Mouse (Mus musculus) induced T-regulatory cell, adult 2 months (primary cell): ENCODE results near the gene Timm13.

Experiments
- DNase-seq: peaks from one replicate; pipeline ENCODE4 v3.0.0-alpha.2; 2012; ENCODE audit warnings: low read depth

The Timm13 gene

DNA sequence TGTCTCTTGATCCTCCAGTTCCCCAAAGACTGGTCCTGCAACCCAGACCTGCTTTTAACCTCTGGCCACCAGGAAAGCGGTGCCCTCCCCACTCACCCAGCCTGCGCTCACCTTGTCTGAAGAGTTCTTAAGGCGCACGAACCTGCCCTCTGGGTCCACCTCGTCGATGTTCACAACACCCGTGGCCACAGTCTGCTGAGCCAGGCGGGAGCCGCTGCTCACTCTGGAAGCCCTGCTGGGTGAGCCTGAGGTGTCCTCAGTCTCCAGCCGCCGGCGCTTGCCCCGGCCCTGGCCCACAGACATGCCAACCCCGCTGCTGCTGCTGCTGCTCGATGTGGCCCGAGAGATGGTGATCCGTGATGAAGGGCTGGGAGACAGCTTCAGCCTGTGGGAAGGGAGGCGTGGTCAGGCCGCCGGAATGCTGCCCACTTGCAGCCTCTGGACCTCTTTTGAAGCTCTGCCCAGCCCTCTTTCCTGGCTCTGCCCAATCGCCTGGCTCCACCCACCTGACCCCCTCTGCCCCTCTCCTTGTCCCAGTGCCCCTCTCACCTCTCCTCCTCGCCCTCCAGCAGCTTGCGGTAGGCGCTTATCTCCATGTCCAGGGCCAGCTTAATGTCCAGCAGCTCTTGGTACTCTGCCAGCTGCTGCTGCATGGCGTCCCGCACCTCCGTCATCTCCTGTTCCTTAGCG is 3.4 kb upstream of the Timm13 start:
- no peak for DNase-seq

DNA sequence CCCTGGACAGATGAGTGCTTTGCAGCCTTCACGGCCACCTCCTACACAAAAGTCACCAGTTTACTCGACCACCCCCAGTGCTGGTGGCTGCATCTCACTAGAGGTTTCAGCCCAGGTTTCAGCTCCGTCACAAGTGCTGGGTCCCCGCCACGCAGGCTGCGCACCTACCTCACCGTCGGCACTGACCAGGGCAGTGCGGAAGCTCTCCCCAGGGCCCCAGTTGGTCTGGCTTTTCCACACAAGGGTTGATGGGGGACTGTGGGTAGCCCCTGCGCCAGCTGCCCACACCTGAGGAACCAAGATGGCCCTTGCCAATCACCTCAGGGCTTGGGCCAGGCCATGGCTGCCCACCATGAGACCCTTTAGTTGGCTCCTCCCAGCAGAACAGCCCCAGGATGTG is 2.5 kb upstream of the Timm13 start:
- DNase-seq = no peak

DNA sequence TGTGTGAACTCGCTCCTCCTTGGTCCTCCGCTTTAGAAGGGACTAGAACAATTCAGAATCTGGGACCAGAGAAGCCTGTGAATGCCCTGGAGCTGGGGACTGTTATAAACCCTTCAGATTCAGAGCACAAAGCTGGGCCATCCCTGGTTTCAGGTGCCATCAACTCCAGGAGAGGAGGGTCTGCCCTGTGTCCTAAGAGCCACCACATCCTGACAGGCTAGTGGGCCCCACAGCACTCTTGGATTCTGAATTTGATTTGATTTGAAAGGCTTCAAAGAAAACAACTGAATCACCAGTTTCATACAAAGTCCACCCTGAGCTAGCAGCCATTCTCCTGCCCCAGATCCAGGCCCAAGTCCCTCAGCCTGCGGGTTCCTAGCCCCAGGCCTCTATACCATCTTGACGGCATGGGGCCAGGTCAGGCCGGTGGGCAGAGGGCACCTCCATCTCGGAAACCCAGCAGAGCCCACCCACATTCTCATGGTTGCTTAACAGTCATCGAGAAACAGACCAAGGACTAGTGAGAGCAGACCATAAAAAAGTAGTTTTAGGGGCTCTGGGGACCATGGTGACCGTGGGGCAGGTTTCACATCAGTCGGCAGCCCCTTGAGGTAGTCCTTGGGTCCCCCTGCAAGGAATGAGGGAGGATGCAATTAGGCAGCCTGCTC is 1.6 kb upstream of the Timm13 start:
- DNase-seq = no peak

DNA sequence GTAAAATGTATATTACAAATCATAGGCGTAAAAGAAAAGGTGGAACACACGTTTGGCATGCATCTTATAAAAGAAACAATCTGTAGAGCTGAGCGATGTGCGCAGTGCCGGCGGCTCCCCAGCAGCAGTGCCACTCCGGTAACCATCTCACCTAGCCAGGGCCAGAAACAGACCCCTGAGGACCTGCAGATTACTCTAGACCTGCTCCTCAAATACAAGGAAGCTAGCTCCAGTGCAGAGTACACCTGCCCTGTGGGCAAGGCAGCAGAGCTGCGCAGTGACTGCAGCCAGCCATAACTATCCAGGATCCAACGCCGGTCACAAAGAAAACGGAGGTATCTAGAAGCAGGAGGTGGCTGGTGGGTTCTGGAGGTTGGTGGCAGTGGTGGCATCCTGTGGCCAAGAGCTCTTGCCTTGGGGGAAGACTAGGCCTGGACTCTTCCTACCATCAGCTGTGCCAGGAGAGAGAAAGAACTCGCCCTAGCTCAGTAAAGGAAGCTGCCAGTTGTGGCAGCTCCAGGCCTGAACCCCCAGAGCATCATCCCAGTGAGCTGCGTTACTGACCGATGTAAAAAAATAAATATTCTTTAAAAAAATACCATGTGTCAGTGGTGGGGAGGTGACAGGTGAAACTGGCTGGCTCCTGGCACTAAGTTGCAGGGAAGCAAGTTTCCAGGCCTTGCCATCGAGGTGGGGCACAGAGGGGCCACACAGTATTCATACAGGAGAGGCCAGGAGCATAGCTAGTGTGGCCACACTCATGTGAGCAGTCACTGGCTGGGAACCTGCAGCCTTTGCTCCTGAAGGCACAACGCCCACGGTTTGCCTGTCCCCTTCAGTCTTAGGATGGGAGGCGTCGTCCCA is 872 bp upstream of the Timm13 start:
- no peak for DNase-seq

DNA sequence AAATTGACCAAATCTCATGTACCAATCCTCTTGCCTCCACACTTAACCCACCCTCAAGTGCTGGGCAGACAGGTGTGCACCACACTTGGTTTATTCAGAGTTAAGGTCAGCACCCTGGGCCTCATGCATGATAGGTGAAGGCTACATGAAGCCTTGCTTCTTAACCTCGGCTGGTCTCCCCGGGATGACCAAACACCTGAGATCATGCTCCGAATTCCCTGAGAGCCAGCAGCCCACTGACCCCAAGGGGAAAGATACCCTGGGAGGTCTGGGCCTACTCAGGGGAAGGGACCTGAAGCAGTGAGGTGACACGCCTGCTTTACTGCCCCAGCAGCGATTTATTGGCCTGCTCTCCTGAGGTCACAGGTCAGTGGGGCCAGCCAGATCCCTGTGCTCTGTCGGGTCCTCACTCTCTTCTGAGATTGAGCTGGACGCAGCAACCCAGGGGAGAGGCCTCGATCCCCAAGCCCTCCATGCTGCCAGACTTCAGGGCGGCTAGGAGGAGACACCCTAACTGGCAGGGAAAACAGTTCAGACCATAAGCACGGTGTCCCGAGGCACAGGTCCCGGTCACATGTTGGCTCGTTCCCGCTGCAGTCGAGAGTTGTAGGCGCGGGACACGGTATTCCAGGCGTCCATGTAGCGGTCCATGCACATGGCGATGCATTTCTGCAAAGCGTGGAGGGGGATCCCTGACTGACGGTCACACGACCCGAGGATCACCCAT is 1.0 kb downstream of the Timm13 start:
- DNase-seq = no peak

DNA sequence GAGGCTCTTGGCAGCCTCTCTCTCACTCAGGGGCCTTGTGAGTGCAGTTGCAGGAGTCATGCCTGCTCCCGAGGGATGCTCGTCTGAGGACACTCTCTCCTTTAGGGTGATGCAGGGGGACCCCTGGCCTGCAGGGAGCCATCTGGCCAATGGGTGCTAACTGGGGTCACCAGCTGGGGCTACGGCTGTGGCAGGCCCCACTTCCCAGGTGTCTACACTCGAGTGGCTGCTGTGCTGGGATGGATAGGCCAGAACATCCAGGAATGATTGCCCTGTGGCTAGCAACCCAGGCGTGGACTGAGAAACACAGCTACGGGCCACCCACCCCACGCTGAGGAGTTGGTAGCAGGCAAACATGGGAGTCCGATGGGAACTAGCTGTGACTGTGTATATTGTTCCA is 1.7 kb downstream of the Timm13 start:
- no peak for DNase-seq

DNA sequence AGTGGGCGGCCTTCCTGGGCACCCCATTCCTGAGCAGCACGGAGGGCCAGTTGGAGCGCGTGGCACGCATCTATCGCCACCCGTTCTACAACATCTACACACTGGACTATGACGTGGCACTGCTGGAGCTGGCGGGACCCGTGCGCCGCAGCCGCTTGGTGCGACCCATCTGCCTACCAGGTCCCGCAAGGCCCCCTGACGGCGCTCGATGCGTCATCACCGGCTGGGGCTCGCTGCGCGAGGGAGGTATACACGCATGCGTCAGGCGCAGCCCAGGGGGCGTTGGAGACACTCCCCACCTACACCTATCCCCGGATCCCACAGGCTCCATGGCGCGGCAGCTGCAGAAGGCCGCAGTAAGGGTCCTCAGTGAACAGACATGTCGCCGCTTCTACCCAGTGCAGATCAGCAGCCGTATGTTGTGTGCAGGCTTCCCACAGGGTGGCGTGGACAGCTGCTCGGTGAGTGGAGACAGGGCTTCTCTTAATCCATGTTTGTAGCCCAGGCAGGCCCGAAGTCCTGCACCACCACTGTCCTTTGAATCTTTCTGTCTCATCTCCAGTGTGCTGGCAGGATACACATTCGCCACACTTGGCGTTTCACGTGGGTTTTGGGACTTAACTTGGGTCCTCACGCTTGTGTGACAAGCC is 2.8 kb downstream of the Timm13 start:
- DNase-seq = no peak

DNA sequence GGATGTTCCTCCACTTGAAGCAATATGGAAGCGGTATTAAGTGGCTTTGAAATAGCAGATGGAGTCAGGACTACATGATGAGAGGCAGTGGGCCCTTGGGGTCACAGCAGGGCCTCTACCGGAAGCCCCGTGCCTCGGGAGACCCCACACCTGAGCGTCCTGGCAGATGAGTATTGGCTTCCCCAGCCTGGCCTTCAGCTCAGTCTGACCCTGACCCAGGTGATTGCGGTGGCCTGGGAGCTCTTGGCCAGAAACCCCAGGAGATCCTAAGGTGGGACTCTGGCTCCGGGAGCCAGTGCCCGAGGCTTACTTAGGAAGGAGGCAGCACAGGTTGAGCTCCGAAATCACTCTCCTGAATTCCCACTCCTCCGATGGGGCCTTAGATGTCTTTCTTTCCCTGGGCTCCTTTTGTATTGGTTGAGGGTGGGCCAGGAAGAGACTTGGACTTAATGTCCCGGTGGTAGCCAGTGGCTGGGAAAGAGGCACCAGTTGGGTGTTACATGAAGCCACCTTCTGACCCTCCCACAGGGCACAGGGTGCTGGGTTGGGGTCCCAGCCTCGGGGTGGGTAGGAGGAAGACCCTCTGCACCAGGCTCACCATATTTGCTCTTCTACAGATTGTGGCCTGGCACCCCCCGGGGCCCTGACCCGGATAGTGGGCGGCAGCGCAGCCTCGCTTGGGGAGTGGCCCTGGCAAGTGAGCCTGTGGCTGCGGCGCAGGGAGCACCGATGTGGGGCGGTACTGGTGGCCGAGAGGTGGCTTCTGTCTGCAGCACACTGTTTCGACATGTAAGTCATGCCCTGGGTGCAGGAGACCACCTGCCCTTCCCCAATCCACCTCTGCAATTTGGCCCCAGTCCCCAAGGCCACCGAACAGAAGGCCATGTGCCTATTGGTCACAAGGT is 3.9 kb downstream of the Timm13 start:
- DNase-seq = no peak

DNA sequence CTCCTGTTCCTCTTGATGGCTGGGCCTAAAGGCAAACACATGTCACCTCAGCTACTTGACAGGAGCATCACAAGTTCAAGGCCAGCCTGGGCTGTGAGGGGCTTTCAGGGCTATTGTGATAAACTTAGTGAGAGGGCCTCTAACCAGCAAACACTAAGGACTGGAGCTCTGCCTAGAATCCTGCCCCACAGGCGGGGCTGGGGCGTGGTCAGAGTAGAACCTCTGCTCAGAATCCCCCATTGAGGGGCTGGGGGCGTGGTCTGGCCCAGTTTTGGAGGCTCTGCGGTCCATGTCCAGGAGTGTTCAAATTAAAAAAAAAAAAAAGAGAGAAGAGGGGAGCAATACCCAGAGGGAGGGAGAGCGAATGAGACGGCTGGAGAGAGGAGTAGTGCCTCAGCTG is 5.1 kb downstream of the Timm13 start:
- DNase-seq = no peak

DNA sequence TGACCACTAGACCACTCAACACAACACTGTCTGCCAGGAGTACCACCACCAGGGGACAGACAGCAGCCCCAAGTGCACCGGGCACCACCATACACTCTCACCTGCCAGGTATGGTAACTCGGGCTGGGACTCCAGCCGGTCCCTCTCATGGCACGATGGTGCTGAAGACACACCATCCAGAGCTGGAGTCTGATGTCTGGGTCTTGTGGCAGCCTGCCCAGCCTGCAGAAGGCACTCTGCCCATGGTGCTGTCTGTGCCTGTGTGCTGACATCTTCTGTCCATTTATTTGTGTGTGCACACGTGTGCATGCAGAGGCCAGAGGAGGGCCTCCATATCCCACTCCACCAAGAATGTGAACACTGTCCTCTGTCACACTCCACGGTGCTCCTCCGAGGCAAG is 5.7 kb downstream of the Timm13 start:
- no peak for DNase-seq

DNA sequence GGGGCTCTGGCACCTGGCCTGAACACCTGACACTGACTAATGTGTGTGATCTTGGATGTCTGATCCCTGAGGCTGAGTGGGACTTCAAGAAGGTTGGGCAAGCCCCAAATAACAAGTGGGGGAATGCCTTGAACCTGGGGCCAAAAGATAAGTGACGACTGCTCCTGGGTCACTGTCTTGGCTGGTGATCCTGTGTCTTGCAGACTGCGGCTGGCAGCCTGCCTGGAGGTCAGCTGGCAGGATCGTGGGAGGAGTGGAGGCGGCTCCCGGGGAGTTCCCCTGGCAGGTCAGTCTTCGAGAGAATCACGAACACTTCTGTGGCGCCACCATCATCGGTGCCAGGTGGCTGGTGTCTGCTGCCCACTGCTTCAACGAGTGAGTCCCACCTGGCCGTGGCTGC is 13.6 kb downstream of the Timm13 start:
- no peak for DNase-seq

DNA sequence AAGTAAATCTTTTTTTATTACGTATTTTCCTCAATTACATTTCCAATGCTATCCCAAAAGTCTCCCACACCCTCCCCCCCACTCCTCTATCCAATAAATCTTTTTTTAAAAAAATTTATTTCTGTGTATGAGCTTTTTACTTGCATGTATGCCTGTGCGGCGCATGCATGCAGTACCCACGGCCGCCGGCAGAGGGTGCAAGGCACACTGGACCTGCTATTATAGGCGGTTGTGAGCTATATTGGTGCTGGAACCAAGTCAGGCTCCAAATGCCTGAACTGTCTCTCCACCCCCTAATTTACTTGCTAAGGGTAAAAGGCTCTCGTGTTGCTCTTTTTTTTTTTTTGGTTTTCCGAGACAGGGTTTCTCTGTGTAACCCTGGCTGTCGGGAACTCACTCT is 19.5 kb downstream of the Timm13 start:
- DNase-seq = peak; percentile 83

DNA sequence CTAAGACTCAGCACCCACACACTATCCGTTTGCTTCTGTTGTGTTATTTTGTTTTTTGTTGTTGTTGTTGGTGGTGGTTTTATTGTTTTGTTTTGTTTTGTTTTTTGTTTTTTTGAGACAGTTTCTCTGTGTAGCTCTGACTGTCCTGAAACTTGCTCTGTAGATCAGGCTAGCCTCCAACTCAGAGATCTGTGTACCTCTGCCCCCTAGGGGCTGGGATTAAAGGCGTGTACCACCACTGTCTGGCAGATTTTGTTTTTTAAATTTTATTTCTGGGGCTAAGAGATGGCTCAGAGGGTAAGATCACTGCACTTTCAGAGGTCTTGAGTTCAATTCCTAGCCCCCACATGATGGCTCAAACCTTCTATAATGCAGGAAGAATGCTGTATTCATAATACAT is 19.9 kb downstream of the Timm13 start:
- peak; percentile 66 for DNase-seq

DNA sequence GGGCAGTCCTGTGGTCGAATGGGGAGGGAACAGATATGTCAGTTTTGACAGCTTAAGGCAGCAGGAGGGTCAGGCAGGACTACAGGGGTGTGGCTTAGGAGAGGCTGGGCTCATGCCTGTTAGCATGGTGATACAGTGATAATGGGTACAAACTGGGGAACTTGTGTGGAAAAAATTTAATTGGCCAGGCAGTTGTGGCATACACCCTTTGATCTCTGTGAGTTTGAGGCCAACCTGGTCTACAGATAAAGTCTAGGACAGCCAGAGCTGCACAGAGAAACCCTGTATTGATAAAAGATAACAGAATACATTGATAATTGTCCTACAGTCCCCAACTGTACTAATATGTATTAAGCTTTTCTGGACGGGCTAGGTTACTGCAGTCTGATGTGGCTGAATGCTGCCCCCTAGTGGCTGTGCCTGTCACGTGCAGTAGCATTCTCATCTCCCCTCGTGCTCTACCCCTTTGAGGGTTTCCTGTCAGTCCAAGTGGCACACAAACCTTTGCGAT is 20.6 kb downstream of the Timm13 start:
- DNase-seq = peak; percentile 88

DNA sequence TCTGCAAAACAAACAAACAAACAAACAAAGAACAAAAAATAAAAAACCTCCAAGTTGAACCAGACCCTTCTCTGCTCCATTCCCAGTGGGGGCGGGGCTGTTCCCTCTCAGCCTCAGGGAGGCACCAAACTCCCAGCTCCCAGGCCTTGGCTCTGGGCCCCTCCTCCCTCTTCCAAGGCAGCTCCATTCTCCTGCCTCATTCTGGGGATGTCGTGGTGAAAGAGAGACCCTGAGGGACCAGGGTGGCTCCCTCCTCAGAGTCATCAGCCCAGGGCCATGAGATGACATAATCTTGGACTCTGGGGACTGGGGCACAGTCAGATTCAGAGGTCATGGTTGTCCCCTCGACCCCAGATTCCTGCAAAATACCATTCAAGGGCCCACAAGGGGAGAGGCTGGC is 24.2 kb downstream of the Timm13 start:
- no peak for DNase-seq

DNA sequence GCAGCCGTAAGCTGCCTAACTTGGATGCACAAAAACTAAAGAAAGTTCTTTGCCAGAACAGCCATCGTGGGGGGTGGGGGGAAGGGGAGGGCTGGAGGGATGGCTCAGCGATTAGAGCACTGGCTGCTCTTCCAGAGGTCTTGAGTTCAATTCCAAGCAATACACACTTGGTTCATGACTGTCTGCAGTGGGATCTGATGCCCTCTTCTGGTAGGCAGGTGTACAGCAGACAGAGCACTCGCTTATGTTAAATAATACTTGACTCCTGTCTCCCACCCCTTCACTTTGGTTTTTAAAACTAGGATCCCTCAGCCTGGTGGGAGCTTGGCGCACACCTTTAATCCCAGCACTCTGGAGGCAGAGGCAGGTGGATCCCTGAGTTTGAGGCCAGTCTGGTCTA is 24.7 kb downstream of the Timm13 start:
- DNase-seq = peak; percentile 80

DNA sequence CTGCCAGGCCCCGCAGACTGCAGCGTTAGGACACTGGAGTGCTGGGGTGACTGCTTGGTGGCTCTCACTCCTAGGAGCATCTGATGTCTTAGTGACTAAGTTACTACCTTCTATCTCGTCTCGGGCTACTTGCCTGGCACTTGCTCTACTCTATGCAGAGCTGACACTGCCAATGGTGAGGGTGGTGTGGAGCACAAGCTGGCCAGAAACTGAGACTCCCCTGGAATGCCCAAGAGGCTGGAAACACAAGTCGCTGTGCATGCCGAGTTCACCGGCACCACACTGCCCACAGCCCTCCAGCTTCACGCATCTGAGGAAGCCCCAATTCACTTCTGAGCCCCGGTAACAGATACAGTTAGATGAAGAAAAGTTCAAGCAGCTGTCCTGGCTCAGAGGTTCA is 26.7 kb downstream of the Timm13 start:
- no peak for DNase-seq

DNA sequence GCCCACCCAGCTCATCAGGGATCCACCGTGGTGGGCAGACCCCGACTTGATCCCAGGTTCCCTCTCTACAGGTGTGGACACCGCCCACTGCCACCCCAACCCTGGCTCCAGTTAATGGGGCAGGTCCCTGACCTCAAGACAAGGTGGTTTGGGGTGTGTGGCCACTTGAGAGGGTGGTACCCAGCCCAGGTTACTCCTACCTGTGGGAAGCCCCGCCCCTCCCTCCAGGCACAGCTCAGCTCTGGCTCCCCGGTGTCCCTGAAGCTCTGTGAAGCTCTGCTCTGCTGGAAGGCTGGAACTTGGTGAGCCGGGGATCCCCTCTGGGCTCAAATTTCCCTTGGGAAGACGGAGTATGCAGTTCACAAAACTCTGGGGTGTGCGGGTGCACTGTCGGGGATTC is 29.2 kb downstream of the Timm13 start, which contains the start of gene Tmprss9:
TSS of gene Tmprss9 (plus strand) at position 268 of the 400 bp plus-strand sequence.
- no peak for DNase-seq

DNA sequence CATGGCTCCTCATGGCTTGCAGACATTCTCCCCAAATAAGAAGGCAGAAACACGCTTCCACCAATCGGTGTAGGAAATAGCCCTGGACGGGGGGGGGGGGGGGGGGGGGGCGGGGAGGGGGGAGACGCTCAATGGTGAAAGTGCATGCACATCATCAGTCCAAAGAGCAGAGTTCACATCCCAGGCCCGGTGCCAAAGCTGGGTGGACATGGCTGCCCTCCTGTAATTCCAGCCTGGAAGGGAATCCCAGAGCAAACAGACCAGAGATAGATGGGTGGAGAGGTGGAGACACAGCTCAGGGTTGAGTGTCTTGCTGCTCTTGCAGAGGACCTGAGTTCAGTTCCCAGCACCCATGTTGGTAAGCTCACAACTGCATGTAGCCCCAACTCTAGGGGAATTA is 29.8 kb downstream of the Timm13 start:
- DNase-seq = no peak

DNA sequence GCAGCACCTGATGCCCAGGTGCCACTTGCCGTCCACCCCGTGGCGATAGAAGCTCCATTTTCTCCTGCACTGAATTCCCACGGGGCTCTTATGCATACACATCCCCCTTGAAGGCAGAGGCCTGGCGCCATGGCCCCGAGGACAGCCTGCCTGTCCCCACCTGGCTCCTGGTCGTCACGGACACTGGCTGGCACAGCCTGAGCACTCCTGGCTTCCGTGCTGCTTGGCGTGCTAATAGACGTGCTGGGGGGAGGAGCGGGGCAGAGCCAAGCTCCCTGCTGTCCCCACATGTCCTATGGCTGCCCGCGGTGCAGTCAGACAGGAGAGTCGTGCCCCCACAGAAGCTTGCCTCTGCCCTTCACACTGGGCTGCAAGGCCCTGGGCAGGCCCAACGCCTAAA is 36.3 kb downstream of the Timm13 start:
- no peak for DNase-seq

DNA sequence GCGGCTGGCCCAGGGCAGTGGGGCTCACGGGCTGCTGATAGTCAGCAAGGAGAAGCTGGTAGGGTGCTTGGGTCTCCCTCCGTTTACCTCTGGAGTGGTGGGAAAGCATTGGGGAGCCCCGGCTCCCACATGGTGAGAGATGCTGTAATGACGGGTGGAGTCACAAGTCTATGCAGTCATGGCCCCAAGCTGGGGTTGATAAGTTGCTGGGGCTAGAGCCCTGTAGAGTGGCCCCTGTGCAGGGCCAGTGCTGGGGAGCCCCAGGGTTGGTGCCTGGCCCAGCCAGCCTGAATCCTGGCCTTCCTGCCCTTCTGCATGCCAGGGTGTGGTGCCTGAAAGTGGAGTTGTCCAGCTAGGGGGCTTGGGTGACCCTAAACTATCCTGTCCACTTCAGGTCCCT is 38.5 kb downstream of the Timm13 start:
- DNase-seq = no peak
